Mouse (Mus musculus): ENCODE measurements around the gene Ndufs1.

DNA sequence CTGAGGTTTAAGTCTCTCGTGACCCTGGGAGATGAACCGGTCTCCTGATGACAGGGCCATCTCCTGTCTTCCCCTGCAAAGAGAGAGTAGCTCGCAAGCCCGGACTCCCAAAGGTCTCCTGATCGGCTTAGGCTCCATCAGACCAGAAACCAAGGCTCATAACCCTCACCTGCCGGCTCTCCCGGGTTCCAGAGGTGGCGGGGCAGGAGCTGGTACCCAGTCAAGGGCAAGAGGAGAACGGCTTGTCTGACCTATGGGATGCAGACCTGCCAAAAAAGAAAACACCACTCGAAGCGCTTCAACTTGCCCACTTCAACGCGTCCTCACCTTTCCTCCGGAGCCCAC lies 402 bp downstream of the Ndufs1 start:
- TF ChIP-seq CTCF (IDR thresholded peaks at IDR 0.05; ENCODE audit: borderline replicate concordance, control insufficient read depth, extremely low read depth, insufficient read depth, low read length, poor library complexity) (no peak), POLR2A (IDR thresholded peaks at IDR 0.05; ENCODE audit: control insufficient read depth, extremely low read depth, insufficient read depth, low read length, poor library complexity) (no peak)

All from thymus, adult 2 months (tissue).